Mouse (Mus musculus) adrenal gland, postnatal 10 days (tissue): ENCODE results near the gene Gm9837. TPM values are rescaled to one million over a fixed set of nuclear protein-coding genes. Genes with fewer than 3 reads are reported as not detected.

Source experiments
- DNase-seq: peaks from one replicate; pipeline ENCODE4 v3.0.0; 2021; ENCODE audit warnings: mixed read lengths
- long read RNA-seq, 2 experiments: library from polyadenylated mRNA; stranded (forward); transcript quantifications; one replicate each; pipeline ENCODE4 v2.0.0; 2021
- total RNA-seq, 2 experiments: library from RNA; stranded (reverse); gene quantifications; 2 replicates each; pipeline ENCODE4 v1.2.3; 2021

Gm9837 gene
- not detected for total RNA-seq
- long read RNA-seq, experiment 1: 0 reads
- long read RNA-seq, experiment 2: 0 reads

- DNase-seq: peak; percentile 93
Measured at GRCm38 (mm10) chr11:53469968-53470695, at the start of gene Gm9837. TSS of gene Gm9837 (minus strand) at chr11:53470479.

DNA sequence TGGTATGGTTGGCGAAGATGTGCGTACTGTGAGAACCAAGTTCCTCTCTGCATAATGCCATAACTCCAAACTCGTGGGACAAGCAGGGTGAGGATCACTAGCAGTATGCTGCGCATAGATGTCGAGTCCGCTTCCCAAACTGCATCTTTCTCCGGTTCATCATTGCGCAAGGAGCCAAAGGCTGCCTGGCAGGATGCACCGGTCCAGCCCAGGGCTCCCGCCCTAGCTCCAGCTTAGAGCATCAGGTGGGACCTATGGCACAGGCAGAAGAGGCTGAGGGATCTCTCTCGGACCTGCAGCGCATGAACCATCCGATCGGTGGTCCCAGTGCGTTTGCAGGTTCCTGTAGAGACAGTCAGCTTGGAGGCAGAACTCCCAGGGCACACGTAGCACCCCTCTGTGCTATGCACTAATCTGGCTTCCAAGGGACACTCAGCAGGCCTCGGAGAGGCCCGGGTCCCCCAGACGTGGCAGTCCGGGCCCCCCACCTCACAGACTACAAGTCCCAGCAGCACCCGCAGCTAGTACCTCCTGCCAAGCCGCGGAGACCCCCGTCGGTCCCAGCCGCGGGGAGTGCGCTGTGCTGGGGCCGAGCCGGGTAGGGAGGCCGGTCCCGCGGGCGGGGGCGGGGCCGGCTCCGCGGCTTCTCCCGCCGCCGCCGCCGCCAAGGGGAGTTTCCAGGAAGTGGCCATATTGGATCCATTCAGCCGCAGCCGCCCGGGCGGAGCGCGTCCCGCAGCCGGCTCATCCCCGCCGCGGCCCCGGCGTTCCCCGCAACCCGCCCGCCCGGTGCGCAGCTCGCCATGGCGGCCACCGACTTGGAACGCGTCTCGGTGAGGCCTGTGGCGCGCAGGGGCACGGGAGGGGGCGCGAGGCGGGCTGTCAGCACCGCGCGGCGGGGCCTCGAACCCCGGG is 49.2 kb upstream of the Gm9837 start, which contains the start of gene Sept8:
TSS of gene Sept8 (plus strand) at position 51 of the 915 bp plus-strand sequence.
- peak; percentile 76 for DNase-seq

- DNase-seq: no peak
Measured at GRCm38 (mm10) chr11:53518759-53519158, 48.5 kb upstream of the Gm9837 start.

GRCm38 (mm10) chr11:53516775-53517627 is 46.7 kb upstream of the Gm9837 start:
- DNase-seq: no peak

DNA sequence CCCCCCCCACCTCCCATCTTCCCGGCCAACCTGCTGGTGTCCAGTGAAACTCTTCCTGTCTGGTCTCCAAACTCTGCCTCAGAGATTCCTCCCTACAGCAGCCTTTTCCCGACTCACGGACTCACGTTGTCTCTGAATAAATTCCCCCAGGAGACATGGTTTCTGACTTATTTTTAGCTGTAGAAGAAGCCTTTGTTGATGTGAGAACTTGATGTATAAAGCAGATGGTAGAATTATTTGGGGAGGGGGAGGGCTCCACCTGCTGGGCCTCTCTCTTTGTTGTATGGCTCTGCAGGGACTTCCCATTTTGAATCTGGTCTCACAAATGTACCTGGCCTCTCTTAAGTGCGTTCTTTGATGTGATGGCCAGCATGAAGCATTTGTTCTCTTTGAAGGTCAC is 40.1 kb upstream of the Gm9837 start:
- DNase-seq: no peak

DNA sequence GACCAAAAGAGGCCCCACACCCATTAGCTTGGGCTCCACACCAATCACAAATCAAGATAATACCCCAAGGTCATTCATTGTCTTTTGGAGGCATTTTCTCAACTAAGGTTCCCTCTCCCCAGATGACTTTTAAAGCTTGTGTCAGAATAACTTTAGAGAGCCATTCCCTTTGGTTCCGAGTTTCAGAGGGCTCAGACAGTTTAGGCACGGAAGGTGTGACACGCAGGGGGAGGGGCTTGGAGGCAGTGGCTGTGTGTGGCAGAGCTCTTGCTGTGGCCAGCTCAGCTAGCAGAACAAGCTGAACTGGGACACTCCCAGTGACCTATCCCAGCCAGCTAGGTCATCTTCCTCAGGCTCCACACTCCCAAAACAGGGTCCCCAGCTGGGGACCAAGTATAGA is 38.3 kb upstream of the Gm9837 start:
- no peak for DNase-seq

DNA sequence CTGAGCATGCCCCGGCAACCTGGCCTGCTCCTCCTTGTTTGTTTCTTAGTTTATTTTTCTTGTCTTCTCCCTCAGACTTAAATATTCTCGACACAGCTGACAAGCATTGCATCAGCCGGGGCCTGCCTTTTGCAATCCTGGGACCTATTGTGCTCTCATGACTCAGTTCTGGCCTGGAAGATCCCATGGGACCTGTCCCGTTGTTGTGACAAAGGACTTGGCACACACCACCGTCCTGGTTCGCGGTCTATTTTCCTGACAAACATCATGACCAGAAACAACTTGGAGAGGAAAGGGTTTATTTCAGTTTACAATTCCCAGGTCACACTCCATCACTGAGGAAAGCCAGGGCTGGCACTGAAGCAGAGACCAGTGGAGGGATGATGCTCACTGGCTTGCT is 37.9 kb upstream of the Gm9837 start:
- peak; percentile 81 for DNase-seq

GRCm38 (mm10) chr11:53507098-53507805 is 37.0 kb upstream of the Gm9837 start:
- DNase-seq: no peak

- no peak for DNase-seq
Measured at GRCm38 (mm10) chr11:53505026-53505663, 34.9 kb upstream of the Gm9837 start.

GRCm38 (mm10) chr11:53504376-53504775 is 34.1 kb upstream of the Gm9837 start:
- DNase-seq: no peak

DNA sequence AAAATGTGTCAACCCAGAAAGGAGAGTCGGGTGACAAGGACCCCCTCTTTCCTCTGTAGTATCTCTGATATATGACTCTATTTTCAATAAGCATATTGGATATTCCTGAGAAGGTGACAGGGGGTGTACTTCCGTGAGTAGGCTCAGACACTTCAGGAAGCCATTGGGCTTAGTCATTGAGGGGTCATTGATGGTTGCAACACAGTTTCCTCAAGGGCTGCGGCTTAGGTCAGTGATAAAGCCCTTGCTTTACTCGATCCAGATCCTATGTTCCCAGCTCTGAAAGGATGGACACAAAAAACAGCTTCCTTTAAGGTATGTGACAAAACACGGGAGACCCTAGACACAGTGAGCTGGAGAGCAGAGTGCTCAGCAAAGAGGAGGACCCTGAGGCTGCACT is 33.5 kb upstream of the Gm9837 start:
- DNase-seq: no peak

DNA sequence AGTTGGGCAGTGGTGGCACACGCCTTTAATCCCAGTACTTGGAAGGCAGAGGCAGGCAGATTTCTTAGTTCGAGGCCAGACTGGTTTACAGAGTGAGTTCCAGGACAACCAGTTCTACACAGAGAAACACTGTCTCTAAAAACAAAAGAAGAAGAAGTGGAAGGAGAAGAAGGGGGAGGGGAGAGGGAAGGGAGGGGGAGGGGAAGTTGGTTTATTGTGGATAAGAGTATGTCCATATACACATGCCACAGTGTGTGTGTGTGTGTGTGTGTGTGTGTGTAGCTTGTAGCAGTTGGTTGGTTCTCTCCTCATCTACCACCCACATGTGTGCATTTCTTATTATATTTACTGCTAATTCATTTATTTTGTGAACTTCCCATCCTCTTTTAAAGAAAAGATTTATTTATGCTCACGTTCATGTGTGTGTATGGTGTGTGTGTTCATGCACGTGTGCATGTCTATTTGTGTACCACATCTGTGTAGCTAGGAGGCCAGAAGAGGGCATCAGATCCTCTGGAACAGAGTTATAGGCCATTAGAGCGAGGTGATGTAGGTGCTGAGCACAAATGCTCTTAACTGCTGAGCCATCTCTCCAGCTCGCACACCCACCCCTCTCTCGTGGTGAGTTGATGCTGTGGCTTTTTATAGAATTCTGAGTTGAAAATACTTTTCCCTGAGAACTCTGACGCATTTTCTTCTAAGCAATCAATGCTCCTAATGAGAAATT is 31.9 kb upstream of the Gm9837 start:
- DNase-seq: no peak

GRCm38 (mm10) chr11:53500569-53500968 is 30.3 kb upstream of the Gm9837 start:
- DNase-seq: no peak

DNA sequence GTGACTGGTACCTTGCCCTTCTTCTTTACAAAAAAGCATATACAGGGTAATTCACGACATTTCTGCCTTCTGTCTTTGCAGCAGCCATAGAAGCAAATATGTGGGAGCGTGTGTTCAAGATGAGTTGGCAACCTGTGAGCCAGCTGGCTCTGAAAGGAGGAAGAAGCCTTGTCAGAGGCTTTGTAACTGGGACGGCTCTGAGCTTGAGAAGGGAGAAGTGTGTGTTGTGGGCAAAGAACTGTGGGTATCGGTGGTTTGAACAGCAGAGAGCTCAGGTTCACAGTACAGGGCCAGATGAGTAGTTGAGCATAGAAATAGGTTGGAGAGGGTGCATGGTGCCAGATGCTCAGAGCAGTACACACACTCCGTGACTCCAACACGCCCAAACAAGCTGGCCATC is 26.7 kb upstream of the Gm9837 start:
- DNase-seq: no peak

- DNase-seq: no peak
Measured at GRCm38 (mm10) chr11:53495417-53495816, 25.1 kb upstream of the Gm9837 start.

- no peak for DNase-seq
Measured at GRCm38 (mm10) chr11:53493243-53493955, 23.1 kb upstream of the Gm9837 start.

DNA sequence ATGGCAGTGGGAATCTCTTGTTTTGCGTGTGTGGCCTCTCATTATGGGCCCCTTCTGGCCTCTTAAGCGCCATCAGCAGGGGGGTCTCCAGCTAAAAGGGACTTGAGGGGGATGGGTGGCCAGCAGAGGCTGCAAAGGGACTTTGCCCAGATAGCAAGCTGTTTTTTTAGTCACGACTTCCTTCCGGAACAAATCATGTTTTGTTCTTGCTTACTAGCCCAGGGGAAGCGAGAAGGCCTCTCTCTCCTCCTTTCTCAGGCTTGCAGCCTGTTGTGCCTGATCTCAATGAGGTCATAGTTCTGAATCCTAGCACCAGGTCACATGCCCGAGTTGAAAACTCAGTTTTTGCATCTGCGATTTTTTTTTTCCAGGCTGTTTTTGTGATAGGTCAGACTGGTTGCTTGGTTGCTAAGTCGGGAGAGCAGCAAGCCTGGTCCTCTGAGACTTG is 21.7 kb upstream of the Gm9837 start:
- DNase-seq: no peak

DNA sequence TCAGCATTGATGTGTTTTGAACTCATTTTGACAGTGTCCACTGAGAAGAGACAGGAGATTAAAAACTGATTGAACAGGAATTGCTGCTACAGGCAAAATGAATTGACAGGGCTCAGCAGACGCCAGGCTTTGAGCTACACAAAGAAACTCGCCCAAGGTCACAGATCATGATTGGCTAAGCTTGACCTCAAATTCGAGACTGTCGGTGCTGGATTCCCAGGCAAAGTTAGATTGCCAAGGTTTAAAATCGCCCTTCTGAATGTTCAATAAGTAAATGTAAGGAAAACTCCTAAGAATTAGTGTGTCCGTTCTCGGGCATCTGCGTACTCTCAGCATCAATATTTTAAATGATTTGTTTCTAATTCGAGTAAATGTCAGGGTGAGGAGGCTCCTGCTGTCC is 19.1 kb upstream of the Gm9837 start:
- DNase-seq: no peak

- DNase-seq: no peak
Measured at GRCm38 (mm10) chr11:53489007-53489406, 18.7 kb upstream of the Gm9837 start.
